Mouse (Mus musculus) c-Kit-positive CD71-positive TER-119-positive erythroid progenitor cells, embryonic 14.5 days (primary cell): Measurements from ENCODE around the gene Slx4ip.

Experiments
- DNase-seq: peaks from one replicate; pipeline ENCODE4 v3.0.0-alpha.2; 2013; ENCODE audit warnings: low spot score

The Slx4ip gene

DNA sequence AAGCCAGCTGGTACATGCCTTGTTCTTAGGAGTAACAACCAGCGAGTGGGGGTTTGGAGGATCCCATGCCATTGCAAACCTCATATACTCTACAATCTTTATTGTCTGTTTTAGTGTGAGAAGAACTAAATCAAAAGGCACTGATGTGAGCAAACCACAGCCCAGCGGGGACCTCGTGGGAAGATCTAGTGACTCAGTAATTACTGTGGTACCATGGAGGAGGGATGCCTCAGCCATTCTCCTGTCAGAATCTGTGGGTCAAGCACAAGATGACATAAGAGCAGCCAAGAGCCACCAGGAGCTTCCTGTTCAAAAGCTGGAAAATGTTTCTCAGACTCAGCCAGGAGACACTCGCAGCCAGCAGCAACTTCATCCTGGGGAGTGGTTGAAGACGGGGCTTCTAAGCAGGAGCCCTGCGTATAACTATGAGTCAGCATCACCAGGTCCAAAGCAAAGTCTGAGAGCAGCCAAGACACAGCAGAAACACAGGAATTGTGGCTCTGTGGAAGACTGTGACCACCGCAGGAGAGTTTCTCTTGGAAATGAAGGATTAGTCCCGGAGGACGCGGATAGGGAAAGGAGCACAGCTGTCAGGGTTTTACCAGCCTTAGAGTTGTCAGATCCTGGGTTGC is 176.6 kb downstream of the Slx4ip start:
- no peak for DNase-seq

GRCm38 (mm10) chr2:137073473-137074312 is 182.7 kb downstream of the Slx4ip start:
- DNase-seq = no peak

GRCm38 (mm10) chr2:137074313-137074620 is 183.2 kb downstream of the Slx4ip start:
- no peak for DNase-seq

DNA sequence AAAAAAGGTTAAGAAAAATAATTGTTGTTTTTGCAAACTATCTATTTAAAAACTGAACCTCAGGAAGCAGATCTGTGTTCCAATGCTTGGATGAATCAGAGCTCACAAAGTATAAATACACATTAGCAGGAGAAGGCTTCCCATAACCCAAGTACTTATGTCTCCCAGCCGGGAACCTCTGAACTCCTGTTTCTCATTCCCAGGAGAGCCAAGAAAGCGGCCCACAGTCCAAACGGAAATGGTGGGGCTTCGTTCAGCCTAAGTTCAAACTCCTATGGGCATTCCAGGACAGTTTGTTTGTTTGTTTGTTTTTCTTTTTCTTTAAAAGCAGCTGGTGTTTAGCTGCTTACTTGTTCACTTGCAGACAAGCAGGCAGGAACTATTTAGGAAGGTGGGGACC is 187.8 kb downstream of the Slx4ip start:
- no peak for DNase-seq

- no peak for DNase-seq
Observed at GRCm38 (mm10) chr2:137079721-137080320, 188.8 kb downstream of the Slx4ip start.

GRCm38 (mm10) chr2:137080468-137080867 is 189.4 kb downstream of the Slx4ip start:
- DNase-seq = no peak

DNA sequence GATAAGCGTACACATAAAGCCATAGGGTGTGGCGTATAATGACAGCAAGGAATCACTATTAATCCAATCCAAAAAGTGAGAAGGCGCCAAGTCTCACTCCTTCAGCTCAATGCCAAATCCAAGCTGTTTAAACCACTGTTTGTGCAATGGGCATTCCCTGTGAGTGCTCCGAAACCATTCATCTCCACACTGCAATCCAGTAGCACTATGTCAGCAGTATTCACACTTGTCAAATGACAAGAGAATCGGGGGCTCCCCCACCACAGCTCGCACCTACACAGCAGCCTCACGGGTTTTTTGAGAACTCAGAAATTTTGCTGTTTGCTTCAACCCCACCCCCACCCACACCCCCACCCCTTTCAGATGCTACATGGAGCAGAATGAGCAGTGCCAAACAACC is 190.0 kb downstream of the Slx4ip start:
- no peak for DNase-seq

GRCm38 (mm10) chr2:137082896-137083620 is 192.0 kb downstream of the Slx4ip start:
- no peak for DNase-seq

- no peak for DNase-seq
Observed at GRCm38 (mm10) chr2:137085257-137085656, 194.2 kb downstream of the Slx4ip start.

GRCm38 (mm10) chr2:137086621-137087395 is 195.8 kb downstream of the Slx4ip start:
- no peak for DNase-seq

- DNase-seq = no peak
Observed at GRCm38 (mm10) chr2:137087705-137088104, 196.7 kb downstream of the Slx4ip start.

- DNase-seq = no peak
Observed at GRCm38 (mm10) chr2:137091766-137092522, 200.9 kb downstream of the Slx4ip start.

DNA sequence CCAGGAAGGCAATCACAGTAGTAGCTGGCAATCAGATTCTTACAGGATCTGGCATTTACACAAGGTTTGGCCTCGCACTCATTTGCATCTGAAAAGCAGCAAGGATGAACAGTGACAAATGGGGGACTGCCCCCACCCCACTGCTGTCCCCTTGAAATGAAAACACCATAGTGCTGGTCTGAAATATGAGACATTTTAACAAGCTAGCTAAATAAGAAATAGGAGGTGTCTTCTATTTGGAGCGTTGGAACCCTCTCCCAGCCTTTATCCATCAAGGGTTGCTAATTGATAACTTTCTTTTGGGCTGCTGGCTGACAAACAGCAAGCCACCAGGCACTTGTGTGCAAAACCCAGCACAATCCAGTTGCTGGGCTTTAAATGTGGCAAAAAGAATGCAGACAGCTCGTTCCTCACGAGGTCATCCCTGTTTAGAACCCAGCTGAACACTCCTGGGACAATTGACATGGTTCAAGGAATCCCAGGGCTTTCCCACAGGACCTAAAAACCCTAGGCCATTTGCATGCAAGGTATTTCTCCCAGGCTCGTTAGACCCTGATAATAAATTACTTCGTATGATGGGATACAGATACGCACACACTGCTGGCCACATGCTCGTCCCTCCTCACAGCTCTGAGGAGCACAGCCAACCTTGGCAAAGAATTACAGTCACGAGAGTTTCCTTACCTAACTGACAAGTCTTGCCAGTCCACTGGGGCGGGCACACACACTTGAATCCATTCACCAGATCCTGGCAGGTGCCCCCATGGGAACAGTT is 201.7 kb downstream of the Slx4ip start:
- no peak for DNase-seq

- no peak for DNase-seq
Observed at GRCm38 (mm10) chr2:137093298-137093630, 202.2 kb downstream of the Slx4ip start.

DNA sequence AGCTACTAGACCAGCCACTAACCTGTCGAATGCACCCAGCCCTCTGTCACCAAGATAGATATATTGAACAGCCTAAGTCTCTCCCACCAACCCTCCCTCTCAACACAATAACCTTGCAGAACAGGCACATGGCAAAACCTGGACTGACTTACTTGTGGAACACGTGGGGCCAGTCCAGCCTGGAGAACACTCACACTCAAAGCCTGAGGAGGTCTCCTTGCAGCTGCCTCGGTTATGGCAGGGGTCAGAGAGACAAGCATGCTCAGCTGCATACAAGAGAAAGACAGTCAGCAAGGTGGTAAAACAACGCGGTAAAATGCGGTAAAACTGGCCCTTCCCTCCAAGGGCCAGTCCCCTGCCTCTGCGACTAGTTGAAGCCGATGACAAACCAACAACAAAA is 203.3 kb downstream of the Slx4ip start:
- no peak for DNase-seq

DNA sequence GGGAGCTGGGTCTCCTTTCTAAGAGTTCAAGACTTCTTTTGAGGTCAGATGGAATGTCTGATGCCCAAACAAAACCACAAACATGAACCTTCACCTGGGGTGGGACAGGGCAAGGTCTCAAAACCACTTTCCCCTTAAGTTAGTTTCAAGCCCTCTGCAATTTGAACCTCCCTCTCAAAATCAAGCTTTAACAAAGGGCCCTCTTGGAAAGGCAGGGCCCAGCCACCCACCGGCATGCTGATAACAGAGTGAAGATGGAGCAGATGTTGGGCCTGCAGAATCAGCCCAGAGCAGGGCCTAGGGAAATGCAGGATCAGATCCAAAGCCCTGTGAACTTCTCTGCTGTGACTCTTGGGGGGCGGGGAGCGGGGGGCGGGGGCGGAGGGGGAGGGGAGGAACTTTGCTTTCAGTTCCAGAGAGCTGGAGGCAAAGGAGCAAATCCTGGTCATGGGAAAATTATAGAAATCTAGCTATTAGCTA is 206.0 kb downstream of the Slx4ip start:
- no peak for DNase-seq

GRCm38 (mm10) chr2:137098269-137099035 is 207.4 kb downstream of the Slx4ip start:
- no peak for DNase-seq

DNA sequence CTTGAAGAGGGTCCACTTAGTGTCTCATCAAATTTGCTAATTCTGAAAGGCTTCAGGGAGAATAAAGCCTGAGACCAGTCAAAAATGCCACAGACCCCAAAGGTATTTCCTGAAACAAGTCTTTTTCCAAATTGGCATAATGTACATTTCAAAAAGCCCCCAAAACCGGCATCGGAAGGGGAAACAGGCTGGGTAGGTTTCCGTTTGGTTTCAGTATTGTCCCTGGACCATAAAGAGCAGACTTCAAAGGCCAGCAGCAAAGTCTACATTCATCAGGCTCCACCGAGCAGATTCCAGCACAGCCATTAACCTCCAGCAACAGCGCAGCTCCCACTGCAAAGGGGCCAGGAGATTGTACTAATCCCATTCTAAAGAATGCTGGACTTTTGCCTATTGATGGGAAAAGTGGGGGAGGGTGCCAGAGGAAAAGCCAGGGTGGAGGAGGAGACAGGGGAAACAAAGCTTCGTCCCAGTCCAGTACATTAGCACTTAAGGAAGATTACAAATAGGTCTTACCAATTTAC is 208.3 kb downstream of the Slx4ip start:
- DNase-seq = no peak

DNA sequence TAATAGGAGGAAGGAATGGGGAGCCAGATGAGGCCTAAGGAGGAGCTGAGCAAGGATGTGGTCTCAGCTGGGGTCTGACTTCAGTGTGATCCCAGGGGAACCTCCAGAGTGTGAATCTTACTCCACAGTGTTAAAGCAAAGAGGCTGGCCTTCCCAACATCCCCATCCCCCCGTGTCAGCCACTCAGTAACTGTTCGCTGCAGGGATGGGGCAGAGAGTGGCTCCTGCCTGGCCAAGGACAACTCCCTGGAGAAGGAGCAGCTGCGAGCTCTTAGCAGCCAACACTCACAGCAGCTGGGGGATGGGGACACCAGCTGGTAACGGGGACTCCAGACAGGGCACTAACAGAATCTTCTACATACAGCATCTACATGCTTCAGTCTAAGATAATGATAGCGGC is 210.1 kb downstream of the Slx4ip start:
- no peak for DNase-seq
